Mouse (Mus musculus) urinary bladder, postnatal 10 days (tissue): ENCODE measurements around the gene Six5.

Source experiments
- DNase-seq: peaks from one replicate; pipeline ENCODE4 v3.0.0; 2022; ENCODE audit warnings: low spot score

The Six5 gene

DNA sequence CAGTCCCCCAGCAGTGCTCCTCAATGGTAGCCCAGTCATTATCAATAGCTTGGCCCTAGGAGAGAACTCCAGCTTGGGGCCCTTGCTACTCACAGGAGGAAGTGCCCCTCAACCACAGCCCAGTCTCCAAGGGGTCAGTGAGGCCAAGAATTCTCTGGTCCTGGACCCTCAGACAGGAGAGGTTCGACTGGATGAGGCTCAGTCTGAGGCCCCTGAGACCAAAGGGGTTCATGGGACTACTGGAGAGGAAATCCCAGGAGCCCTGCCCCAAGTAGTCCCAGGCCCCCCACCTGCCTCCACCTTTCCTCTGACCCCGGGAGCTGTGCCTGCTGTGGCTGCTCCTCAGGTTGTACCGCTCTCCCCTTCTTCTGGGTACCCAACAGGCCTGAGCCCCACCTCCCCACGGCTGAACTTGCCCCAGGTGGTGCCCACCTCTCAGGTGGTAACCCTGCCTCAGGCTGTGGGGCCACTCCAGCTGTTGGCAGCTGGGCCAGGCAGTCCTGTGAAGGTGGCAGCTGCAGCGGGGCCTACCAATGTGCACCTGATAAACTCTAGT lies 2.1 kb downstream of the Six5 start:
- DNase-seq: no peak

- DNase-seq: no peak
Observed at GRCm38 (mm10) chr7:19097217-19097616, 2.8 kb downstream of the Six5 start.

- no peak for DNase-seq
Observed at GRCm38 (mm10) chr7:19097863-19098262, 3.5 kb downstream of the Six5 start.

DNA sequence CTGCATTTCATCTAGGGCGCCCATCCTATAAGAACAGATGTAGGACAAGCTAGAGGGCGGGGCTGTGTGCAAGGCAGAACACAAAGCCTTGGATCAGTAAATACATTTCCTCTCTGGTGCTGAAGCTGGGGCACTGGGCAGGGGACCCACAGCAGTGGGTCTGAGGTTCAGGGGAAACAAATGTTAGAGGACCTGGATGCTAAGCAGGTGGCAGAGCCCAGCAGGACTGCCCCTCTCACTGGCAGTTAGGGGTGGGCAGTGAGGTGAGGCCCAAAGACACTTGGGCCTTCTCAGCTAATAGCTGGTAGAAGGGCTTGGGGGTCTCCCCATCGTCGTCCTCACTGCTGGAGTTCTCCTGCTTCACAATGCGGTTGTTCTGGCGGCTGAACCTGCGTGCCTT lies 4.4 kb downstream of the Six5 start:
- no peak for DNase-seq

DNA sequence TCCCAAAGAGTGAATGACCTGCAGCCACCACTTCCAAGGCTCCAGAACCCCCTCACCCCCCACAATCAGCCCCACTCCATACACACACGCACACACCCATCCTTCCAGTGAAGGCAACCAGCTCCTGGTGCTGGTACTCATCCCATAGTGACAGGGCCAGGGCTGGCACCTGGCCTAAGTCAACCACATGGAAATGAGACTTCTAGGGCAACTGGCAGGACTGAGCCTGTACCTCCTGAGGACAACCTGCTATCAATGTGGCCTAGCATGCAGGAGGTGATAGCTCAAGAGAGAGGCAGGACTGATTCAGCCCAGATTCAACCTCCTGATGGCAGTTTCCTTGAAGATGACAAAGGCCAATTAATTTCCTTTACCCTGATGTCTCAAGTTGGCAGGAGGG lies 5.9 kb downstream of the Six5 start:
- DNase-seq: no peak

GRCm38 (mm10) chr7:19103741-19104140 lies 9.3 kb downstream of the Six5 start:
- DNase-seq: no peak

GRCm38 (mm10) chr7:19104486-19104885 lies 10.1 kb downstream of the Six5 start:
- DNase-seq: no peak

DNA sequence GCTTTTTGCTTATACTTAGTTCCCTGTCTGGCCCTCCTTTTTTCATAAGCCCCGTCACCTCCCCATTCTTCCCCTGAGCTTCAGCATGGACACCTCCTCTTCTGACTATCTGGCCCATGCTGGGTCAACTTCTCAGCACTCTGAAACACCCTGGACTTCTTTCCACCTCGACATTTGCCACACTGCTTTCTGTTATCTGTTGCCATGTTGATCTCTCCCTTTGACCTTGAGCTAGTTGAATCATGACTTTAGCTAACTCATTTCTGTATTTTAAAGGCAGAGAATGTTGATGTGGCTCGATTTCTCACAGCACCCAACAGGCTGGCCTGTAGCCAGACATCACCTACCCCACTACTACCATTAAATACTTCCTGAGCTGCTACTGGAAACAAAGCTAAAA lies 13.0 kb downstream of the Six5 start:
- DNase-seq: no peak

- DNase-seq: no peak
Observed at GRCm38 (mm10) chr7:19109565-19109964, 15.2 kb downstream of the Six5 start.

DNA sequence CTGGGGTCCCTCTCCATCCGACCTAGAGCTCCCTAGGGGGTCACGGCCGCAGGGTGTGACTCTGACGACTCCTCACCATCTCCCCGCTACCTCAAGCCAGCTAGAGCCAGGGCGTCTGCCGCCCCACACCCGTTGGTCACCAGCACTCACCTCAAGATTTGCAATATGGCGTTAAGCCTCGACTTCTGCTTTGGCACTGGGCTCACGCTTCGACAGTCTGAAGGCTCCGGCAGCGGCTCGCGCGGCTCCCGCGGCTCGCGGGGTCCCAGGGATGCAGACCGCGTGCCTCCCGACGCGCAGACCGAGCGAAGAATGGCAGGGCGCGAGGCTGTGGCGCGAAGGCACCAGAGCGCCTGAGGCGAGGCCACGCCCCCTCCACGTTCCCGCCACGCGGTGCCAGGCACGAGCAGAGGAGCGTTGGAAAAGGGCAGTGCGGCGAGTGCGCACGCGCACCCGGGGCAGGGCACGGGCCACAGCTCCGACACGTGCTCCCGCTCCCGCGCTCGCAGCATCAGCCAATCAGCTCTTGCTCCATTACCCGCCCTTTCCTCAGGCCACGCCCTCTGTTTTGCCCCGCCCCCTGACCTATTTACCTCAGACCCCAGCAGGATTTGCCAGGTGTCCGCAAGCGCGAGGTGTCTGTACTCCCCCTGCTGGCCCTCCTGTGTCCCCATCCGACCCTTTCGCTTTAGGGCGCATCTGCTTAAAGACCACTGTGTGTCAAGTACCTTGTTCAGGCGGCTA lies 23.8 kb downstream of the Six5 start, which contains the start of gene Gm4969:
TSS of gene Gm4969 (minus strand) at position 341 of the 744 bp plus-strand sequence.
- no peak for DNase-seq

DNA sequence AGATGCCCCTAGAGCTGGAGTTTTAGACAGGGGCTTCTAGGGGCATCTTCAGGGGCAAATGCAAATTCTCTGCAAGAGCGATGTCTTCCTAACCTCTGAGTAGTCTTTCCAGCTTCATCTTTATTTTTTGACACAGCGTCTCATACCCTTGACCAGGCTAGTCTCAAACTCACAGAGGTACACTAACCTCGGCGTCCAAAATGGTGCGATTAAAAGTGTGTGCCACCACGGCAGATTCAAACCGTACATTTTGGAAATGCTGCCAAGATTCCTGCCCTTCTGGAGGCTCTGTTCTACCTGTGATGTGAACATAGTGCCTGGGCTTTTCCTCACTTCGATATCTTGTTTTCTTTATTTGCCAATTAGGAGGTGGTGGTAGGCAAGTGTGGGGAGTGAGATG lies 24.7 kb downstream of the Six5 start:
- DNase-seq: no peak

- peak; percentile 71 for DNase-seq
Observed at GRCm38 (mm10) chr7:19119631-19120429, 25.4 kb downstream of the Six5 start, which contains the start of gene Fbxo46. TSS of gene Fbxo46 (plus strand) at chr7:19119859.

GRCm38 (mm10) chr7:19121686-19122085 lies 27.3 kb downstream of the Six5 start:
- no peak for DNase-seq

DNA sequence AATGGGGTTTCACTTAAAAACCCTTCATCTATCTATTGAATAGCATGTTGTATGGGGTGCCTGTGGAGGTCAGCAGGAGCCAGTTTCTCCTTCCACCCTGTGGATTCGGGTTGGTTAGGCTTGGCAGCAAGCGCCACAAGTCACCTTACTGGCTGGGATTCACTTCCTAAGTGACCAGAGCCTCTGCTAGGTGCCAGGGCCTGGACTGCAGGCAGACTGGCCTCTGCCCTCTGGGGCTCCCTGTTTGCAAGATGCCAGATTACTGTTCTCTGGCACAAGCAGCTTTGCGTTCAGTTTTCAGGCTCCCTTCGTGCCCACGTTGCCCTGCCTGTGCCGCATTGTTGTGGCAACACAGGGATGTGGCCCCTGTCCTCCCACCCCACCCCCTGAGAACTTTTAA lies 30.3 kb downstream of the Six5 start:
- DNase-seq: no peak

DNA sequence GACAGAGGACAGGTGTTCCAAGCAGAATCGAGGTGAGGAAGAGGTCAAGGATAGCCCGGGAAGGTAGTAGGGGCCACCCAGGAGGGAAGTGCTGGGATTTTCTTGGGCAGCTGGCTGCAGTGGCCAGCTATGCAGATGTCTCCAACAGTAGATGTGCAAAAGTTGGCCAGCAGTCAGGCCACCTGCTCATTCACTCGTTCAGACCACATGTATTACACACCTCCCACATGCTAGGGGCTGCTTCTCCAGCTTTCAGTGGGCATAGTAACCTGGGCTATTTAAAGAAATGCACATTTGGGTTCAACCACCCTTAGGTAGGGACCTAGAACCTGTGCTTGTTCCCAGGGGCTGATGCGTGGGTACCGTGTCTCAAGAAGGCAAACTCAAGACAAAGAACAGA lies 33.4 kb downstream of the Six5 start:
- no peak for DNase-seq

- no peak for DNase-seq
Observed at GRCm38 (mm10) chr7:19129396-19129795, 35.0 kb downstream of the Six5 start.

GRCm38 (mm10) chr7:19130657-19131056 lies 36.3 kb downstream of the Six5 start:
- no peak for DNase-seq

DNA sequence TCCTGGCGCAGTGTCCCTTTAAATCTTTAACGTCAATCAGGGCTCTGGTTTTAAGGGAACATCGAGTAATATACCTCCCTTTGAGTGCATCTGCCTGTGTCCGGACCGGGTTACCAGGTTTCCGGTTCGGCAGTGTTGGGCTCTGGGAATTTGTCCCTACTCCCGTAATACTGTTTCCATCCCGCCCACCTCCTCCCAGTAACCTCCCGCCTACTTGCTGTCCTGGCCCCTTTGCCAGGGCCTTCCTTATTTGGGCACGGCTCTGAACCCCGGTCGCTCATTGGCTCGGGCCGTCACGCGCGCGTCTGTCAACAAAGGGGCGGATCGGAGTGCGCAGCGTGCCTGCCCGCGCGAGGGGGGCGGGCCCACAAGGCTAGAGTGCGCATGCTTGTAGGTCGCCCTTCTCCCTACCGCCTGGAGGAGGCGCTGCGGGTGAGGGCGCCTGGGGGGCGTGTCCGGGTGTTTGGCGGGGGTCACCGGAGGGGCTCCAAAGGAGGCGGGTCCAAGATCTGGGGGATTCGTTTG lies 37.0 kb downstream of the Six5 start:
- peak; percentile 93 for DNase-seq

DNA sequence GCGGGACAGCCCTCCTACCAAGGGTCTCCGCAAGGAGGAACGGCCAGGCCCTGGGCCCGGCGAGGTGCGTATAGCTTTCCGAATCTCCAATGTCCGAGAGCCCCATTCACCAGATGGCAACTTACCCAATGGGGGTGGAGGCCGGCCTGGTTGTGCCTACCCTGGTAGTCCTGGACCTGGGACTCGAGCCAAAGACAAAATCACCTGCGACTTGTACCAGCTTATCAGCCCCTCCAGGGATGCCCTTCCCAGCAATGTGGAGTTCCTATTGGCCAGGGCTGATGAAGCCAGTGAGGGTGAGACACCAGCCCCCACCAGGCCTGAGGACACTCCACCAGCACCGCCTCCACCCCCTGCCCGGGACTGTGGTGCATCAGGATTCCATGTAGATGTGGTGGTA lies 41.8 kb downstream of the Six5 start:
- no peak for DNase-seq

GRCm38 (mm10) chr7:19136673-19137334 lies 42.4 kb downstream of the Six5 start:
- no peak for DNase-seq

DNA sequence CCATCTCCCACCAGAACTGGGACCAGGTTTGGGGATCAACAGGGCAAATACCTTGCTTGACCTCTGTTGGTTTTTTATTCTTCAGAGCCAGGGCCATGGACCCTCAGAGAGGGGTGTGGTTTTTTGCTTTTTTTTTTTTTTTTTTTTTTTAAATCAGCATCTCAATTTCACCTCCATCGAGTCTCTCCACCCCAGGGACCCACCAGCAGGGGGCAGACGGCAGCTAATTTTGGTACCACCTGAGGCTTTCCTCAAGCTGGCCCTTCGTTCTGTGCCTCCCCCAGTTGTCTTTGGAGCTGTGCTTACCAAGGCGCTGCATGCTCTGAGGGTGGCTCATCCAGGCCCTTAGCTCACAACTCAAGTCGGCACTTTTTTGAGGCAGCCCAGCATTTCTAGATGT lies 43.0 kb downstream of the Six5 start:
- no peak for DNase-seq

DNA sequence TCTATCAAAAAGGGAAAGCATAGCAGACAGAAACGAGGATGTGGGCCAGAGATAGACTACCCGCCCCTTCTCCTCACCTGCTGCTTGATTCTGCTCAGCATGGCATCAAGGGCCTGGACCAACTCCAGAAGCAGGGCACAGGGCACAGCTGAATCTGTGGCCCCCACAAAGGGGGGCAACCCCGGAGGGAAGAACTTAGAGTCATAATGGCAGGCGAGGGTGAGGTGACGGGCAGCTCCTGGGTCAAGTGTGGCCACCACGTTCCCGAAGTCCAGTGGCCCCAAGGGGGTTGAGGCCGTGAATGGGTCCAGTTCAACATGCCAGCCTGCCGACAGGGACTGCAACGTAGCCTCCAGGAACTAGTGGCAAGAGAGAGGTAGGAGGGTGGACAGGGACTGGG lies 52.4 kb downstream of the Six5 start:
- DNase-seq: no peak
